Mouse (Mus musculus): ENCODE data around the gene Rcc1. TPM values are rescaled to one million over a fixed set of nuclear protein-coding genes. Genes with fewer than 3 reads are reported as not detected.
"Not testable (repeated sequence)": the region's sequence is repeated elsewhere in the genome, so short reads cannot be mapped to it uniquely, and the experiment has no call there.

The Rcc1 gene
- total RNA-seq, 2 experiments from 2014 or later: 12.4 to 16.1 TPM

- no peak for ATAC-seq (replicated peaks; ENCODE audit: low FRiP score, poor library complexity, severe bottlenecking)
Measured at GRCm38 (mm10) chr4:132293682-132294240, 59.6 kb downstream of the Rcc1 start.

- ATAC-seq (replicated peaks; ENCODE audit: low FRiP score, poor library complexity, severe bottlenecking): no peak
Measured at GRCm38 (mm10) chr4:132292988-132293387, 60.4 kb downstream of the Rcc1 start.

- no peak for ATAC-seq (replicated peaks; ENCODE audit: low FRiP score, poor library complexity, severe bottlenecking)
Measured at GRCm38 (mm10) chr4:132291624-132292335, 61.6 kb downstream of the Rcc1 start.

GRCm38 (mm10) chr4:132291056-132291455 is 62.3 kb downstream of the Rcc1 start:
- no peak for ATAC-seq (replicated peaks; ENCODE audit: low FRiP score, poor library complexity, severe bottlenecking)

GRCm38 (mm10) chr4:132288840-132289239 is 64.6 kb downstream of the Rcc1 start:
- ATAC-seq (replicated peaks; ENCODE audit: low FRiP score, poor library complexity, severe bottlenecking): not testable (repeated sequence)

Other genes with a start within 250 kb of the Rcc1 start
- gene Oprd1, start 209.1 kb downstream of the Rcc1 start, total RNA-seq (2015; ENCODE audit: low replicate concordance): not detected in 2 replicates
- gene Oprd1, start 209.1 kb downstream of the Rcc1 start, total RNA-seq (2017; ENCODE audit: low replicate concordance): 0.09 and 0.14 TPM in 2 replicates
- gene Ythdf2, start 141.3 kb downstream of the Rcc1 start, total RNA-seq (2015; ENCODE audit: low replicate concordance): 14.0 and 16.1 TPM in 2 replicates
- 15.0 and 43.1 TPM in 2 replicates for gene Ythdf2, start 141.3 kb downstream of the Rcc1 start, total RNA-seq (2017; ENCODE audit: low replicate concordance)
- gene Gmeb1, start 92.0 kb downstream of the Rcc1 start, total RNA-seq (2015; ENCODE audit: low replicate concordance): 7.5 and 12.5 TPM in 2 replicates
- 10.3 and 12.5 TPM in 2 replicates for gene Gmeb1, start 92.0 kb downstream of the Rcc1 start, total RNA-seq (2017; ENCODE audit: low replicate concordance)
- gene Taf12, start 79.2 kb downstream of the Rcc1 start, total RNA-seq (2015; ENCODE audit: low replicate concordance): 10.2 and 13.0 TPM in 2 replicates
- 8.9 and 18.8 TPM in 2 replicates for gene Taf12, start 79.2 kb downstream of the Rcc1 start, total RNA-seq (2017; ENCODE audit: low replicate concordance)
- gene Rab42, start 50.2 kb downstream of the Rcc1 start, total RNA-seq (2015; ENCODE audit: low replicate concordance): not detected in 2 replicates
- not detected in 2 replicates for gene Rab42, start 50.2 kb downstream of the Rcc1 start, total RNA-seq (2017; ENCODE audit: low replicate concordance)
- gene Trnau1ap, start 24.1 kb downstream of the Rcc1 start, total RNA-seq (2015; ENCODE audit: low replicate concordance): 11.9 and 12.5 TPM in 2 replicates
- gene Trnau1ap, start 24.1 kb downstream of the Rcc1 start, total RNA-seq (2017; ENCODE audit: low replicate concordance): 12.4 and 13.2 TPM in 2 replicates
- gene Phactr4, start 68.9 kb upstream of the Rcc1 start, total RNA-seq (2015; ENCODE audit: low replicate concordance): 8.8 and 16.9 TPM in 2 replicates
- gene Phactr4, start 68.9 kb upstream of the Rcc1 start, total RNA-seq (2017; ENCODE audit: low replicate concordance): 14.1 and 28.0 TPM in 2 replicates
- gene Med18, start 110.3 kb upstream of the Rcc1 start, total RNA-seq (2015; ENCODE audit: low replicate concordance): 2.5 and 5.6 TPM in 2 replicates
- 2.8 and 4.0 TPM in 2 replicates for gene Med18, start 110.3 kb upstream of the Rcc1 start, total RNA-seq (2017; ENCODE audit: low replicate concordance)
- gene Sesn2, start 156.9 kb upstream of the Rcc1 start, total RNA-seq (2015; ENCODE audit: low replicate concordance): 3.7 and 4.6 TPM in 2 replicates
- 5.8 and 6.6 TPM in 2 replicates for gene Sesn2, start 156.9 kb upstream of the Rcc1 start, total RNA-seq (2017; ENCODE audit: low replicate concordance)
- 715 and 778 TPM in 2 replicates for gene Atpif1, start 180.1 kb upstream of the Rcc1 start, total RNA-seq (2015; ENCODE audit: low replicate concordance)
- gene Atpif1, start 180.1 kb upstream of the Rcc1 start, total RNA-seq (2017; ENCODE audit: low replicate concordance): 2,175 and 2,816 TPM in 2 replicates
- gene Dnajc8, start 181.9 kb upstream of the Rcc1 start, total RNA-seq (2015; ENCODE audit: low replicate concordance): 75.0 and 117 TPM in 2 replicates
- gene Dnajc8, start 181.9 kb upstream of the Rcc1 start, total RNA-seq (2017; ENCODE audit: low replicate concordance): 262 and 314 TPM in 2 replicates
- gene Ptafr, start 210.5 kb upstream of the Rcc1 start, total RNA-seq (2015; ENCODE audit: low replicate concordance): 3.1 and 9.0 TPM in 2 replicates
- 6.6 and 7.7 TPM in 2 replicates for gene Ptafr, start 210.5 kb upstream of the Rcc1 start, total RNA-seq (2017; ENCODE audit: low replicate concordance)

Measured in erythroblast, adult 5-6 weeks (primary cell).